Mouse (Mus musculus) gastrocnemius, postnatal 25 days (tissue): Measurements from ENCODE around the gene Ctss. TPM values are rescaled to one million over a fixed set of nuclear protein-coding genes. Genes with fewer than 3 reads are reported as not detected.
"Not testable (repeated sequence)": the region's sequence is repeated elsewhere in the genome, so short reads cannot be mapped to it uniquely, and the experiment has no call there.

Experiments used
- DNase-seq: peaks from one replicate; pipeline ENCODE4 v3.0.0; 2022
- total RNA-seq, 2 experiments: library from RNA; stranded (reverse); gene quantifications; 1 replicate in 1 of 2; 2 replicates in 1 of 2; pipeline ENCODE4 v1.2.3; 2021

The Ctss gene
- total RNA-seq, 2 experiments from 2014 or later = 3.2 to 3.3 TPM

DNA sequence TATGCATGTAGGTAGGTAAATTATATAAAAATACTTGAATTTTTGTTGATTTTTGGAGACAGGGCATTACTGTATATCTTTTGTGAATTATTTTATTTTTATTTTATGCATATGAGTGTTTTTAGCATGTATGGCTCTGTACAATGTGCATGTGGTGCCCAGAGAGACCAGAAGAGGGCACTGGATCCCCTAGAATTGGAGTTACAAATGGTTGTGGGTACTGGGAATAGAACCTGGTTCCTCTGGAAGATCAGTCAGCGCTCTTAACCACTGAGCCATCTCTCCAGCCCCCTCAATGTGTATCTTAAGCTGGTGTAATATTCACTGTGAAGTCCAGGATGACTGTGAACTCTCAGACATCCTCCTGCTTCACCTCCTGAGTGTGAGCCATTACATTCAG is 8.3 kb downstream of the Ctss start:
- DNase-seq = no peak

DNA sequence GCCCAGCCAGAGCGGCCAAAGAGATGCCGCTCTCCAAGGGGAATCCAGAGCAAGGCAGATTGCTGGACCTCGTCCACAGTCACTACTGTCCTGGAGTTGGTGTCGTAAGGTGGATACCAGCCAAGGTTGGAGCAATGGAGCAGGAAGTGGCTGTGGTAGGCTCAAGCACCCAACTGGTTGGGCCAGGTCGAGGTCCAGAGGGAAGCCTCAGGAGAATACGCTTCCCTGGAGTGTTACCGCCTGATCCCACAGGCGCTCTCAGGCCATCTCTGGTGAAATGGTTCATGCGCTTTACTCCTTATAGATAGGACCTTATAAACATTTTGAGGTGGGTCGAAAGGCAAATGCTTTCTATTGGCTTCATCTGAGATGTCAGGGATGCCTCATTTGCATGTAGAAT is 12.3 kb downstream of the Ctss start:
- DNase-seq = no peak

DNA sequence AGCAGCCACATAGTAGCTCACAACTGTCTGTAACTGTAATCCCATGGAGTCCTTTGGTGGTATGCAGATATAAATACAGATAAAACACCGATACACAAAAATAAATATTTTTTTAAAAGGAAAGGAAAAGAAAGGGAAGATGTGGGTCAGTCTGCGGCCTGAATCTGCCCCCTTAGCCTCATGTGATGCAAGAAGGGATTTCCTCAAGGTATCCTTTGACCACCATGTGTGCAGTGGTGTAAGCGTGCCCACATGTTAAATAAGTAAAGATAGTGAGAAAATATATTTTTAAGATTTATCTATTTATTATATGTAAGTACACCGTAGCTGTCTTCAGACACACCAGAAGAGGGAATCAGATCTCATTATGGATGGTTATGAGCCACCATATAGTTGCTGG is 13.3 kb downstream of the Ctss start:
- DNase-seq = no peak

DNA sequence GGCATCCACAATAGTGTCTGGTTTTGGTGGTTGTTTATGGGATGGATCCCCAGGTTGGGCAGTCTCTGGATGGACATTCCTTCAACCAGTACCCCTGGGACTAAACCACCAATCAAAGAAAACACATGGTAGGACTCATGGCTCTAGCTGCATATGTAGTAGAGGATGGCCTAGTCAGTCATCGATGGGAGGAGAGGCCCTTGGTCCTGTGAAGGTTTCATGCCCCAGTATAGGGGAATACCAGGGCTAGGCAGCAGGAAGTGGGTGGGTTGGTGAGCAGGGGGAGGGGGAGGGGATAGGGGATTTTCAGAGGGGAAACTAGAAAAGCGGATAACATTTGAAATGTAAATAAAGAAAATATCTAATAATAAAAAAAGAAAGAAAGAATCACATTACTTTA is 14.6 kb downstream of the Ctss start:
- not testable (repeated sequence) for DNase-seq

DNA sequence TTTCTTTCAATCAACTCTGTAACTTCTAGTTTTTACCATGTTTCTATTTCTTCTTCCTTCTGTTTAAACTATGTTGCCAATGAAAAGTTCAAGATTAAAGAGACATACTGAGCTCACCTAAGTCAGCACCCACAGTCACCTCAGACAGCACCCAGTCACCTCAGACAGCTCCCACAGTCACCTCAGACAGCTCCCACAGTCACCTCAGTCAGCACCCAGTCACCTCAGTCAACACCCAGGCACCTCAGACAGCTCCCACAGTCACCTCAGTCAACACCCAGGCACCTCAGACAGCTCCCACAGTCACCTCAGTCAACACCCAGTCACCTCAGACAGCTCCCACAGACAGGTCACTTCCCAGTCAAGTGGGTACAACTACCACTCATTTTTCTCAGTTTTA is 15.6 kb downstream of the Ctss start:
- DNase-seq = no peak

DNA sequence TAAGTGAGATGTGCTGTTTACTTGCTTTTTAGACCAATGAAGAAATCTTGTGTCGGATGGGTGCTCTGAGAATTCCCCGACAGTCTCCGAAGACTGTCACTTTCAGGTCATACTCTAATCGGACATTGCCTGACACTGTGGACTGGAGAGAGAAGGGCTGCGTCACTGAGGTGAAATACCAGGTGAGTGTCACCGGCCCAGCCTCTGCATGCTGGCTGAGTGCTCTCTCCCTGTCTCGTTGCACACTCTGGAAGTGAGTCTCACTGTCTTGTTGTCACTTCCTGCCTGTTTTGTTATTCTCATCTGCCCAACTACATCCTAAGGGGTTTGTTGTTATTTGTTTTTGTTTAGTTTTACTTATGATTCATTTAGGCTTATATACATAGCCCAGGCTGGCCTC is 16.4 kb downstream of the Ctss start:
- no peak for DNase-seq

DNA sequence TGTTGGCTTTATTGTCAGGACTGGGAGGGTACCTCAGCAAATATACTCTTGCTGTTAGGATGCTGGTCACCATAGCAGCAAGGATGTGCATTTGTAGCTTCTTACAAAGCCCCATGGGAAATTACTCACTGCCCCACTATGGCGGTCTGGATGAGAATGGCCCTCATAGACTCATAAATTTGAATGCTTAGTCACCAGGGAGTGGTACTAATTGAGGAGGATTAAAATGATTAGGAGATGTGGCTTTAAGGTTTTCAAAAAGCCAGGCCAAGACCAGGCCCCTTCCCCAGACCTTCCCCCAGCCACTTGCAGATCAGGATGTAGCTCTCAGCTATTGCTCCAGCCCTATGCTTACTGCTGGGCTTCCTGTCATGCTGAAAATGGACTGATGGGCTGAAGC is 23.6 kb downstream of the Ctss start:
- DNase-seq = no peak

DNA sequence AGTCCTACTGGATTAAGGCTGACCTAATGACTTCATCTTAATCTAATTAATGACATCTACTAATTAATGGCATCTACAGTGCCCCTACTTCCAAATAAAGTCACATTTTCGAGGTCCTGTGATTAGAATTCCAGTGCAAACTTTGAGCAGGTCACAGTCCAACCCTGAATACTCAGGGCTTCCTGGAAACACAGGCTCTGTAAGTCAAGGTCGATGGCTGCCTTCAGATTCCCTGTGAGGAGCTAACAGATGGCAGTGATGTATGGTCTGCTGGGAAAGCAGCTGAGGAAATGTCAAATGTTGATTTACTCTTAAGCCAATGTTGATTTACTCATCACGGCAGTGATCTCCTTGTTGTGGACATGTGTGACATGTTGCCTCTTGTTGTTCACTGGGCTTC is 27.4 kb downstream of the Ctss start:
- DNase-seq = no peak

DNA sequence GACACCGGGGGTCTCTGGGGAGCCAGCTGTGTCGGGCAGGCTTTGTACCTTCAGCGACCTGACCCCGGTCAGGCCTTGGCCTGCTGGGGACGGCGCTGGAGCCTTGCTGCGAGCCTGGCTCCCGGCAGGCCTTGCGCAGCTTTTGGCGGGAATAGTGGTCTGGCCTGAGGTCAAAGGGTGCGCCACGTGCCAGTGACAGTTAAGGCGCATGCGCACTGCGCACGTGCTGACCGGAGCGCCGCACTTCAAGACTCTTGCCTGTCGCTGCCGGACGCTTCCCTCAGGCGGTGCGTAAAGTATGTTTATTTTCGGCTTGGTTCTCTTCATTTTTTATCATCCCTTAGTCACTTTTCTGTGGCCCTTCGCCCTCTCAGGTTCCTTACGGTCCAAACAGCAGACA is 32.9 kb downstream of the Ctss start, which contains the start of gene Hormad1:
Gene Hormad1, plus strand, starts transcription at position 241 of the 400 bp plus-strand sequence.
- DNase-seq = no peak

DNA sequence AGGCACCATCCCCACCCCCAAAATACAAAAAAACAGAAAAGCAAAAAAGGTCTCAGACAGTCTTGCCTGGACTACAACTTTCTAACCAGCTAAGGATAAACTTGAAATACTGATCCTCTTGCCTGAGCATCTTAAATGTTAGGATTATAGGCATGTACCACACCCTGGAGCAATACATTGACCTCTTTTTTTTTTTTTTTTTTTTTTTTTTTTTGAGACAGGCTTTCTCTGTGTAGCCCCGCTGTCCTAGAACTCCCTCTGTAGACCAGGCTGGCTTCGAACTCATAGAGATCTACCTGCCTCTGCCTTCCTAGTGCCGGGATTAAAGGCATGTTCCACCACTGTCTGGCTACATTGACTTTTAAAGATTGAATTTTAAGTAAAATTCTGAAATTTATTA is 34.2 kb downstream of the Ctss start:
- DNase-seq = no peak

DNA sequence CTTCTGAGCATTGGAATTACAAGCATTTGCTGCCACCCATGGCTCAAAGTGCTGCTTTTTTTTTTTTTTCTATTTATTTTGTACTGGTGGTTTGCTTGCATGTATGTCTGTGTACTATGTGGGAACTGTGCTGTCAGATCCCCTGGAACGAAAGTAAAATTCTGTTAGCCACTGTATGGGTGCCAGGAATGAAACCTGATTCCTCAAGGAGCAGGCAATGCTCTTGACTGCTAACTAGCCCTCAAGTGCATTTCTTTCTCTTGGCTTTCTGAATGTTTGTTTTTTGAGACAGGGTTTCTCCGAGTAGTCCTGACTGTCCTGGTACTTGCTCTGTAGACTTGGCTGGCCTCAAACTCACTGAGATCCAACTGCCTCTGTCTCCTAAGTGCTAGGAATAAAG is 35.2 kb downstream of the Ctss start:
- no peak for DNase-seq

DNA sequence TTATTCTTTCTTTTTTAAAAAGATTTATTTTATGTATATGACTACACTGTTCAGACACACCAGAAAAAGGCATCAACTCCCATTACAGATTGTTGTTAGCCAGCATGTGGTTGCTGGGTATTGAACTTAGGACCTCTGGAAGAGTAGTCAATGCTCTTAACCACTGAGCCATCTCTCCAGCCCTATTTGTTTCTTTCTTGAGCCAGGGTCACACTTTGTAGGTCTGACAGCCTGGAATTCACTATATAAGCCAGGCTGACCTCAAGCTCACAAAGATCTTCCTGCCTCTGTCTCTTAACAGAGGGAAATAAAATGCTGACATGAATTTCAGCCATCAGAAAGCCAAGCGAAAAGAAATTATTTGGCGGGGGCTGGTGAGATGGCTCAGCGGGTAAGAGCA is 43.0 kb downstream of the Ctss start:
- DNase-seq = no peak

DNA sequence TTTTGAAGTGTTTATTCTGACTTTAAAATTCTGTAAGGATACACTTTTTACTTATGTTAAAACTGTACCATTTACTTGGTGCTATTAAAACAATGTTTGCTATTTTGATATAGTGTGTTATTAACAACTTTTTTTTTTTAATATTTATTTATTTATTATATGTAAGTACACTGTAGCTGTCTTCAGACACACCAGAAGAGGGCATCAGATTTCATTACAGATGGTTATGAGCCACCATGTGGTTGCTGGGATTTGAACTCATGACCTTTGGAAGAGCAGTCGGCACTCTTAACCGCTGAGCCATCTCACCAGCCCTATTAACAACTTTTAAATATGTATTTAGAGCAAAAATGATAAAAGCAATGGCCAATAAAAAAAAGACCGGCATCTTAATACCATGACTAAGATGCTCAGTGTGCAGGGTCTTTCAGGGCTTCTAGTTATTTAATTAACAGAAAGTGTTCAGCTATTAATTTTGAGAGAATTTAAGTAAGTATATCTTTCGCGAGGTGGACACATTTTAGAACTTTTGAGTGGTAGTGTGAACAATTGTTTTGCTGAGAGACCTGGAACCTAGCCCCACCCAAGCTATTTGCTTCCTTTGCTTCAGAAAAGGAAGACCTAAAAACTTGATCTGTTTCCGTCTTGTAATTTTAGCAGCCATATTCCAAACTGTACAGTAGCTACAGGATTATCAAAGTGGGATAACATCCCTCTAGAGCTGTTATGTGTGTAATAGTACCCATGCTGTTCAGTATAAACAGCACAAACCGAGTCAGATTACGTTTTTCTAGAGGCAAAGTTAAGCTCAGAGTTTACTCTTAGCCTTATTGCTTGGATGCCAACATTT is 61.4 kb downstream of the Ctss start:
- no peak for DNase-seq

DNA sequence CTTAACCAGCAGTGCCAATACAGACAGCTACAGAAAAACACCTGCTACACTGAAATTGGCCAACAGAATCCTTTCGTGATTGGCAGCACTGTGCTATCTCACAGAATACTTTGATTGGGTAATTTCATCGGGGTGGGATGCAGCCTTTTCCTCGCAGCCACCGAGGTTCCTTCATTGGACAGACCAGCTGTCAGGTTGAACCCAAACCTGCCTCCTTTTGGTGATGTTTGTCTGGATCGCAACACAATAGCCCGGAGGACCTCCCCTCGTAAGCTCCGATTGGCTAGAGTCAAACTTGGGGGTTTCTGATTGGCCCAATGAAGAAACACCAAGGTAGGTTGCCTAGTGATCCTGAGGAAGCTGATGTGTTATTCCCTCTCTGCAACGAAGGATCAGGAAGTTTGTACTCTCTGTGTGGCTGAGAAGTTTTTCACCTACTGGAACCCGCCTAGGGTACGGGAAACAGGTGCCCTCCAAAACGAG is 62.1 kb downstream of the Ctss start, which contains the start of gene Golph3l:
Gene Golph3l, plus strand, starts transcription at position 331 of the 483 bp plus-strand sequence.
- DNase-seq = peak; percentile 97

DNA sequence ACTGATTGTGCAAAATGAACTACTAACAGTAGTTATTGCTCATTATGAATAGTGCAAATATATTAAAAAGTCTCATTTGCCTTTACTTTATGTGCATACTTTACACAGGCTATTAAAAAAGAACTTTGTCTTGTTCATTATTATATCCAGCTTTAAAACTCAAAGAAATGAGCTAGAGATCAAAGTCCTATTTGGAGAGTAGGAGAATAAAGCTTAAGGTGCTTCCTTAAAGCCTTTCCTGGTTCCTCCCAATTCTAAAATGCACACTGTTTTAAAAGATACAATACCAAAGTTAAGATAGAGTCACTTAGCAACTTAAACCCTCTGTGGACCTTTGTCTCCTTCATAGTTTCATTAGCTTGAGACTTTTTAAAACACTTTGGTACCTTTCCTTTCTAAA is 72.1 kb downstream of the Ctss start:
- DNase-seq = no peak

DNA sequence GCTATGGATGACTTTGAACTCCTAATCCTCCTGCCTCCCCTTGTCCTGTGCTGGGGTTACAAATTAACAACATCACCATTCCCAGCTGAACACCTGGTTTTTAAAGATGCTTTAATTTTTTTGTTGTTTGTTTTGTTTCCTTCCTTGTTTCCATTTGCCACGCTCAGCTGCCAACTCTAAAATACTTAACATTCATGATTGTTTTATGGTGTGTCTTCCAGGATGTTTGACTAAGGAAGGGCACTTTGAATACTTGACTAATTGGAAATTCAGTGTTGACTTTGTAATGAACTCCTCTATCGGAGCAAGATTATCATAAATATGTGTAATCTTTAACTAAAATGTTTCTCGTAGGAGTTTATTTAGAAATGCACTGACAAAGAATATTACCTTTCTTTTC is 74.7 kb downstream of the Ctss start:
- no peak for DNase-seq

Other genes starting within 250 kb of the Ctss start
- gene Mindy1, start 245.4 kb upstream of the Ctss start, total RNA-seq = 10 to 100 TPM; 19.9 to 22.8 TPM
- gene Prune1, start 244.7 kb upstream of the Ctss start, total RNA-seq = 10 to 100 TPM; 36.5 to 38.3 TPM
- under 1 TPM; 0.15 to 0.27 TPM for gene Anxa9, start 219.6 kb upstream of the Ctss start, total RNA-seq
- gene Cers2, start 212.0 kb upstream of the Ctss start, total RNA-seq = 10 to 100 TPM; 20.3 to 21.7 TPM
- 10 to 100 TPM; 10.2 to 11.8 TPM for gene Setdb1, start 169.6 kb upstream of the Ctss start, total RNA-seq
- gene 4930558C23Rik, start 123.9 kb upstream of the Ctss start, total RNA-seq = not detected
- gene Arnt, start 92.4 kb upstream of the Ctss start, total RNA-seq = 10 to 100 TPM; 33.8 to 39.3 TPM
- gene Ctsk, start 27.5 kb upstream of the Ctss start, total RNA-seq = 10 to 100 TPM in 1 of 2 experiments, 1 to 10 TPM in 1; 8.9 to 12.9 TPM
- not detected for gene Hormad1, start 32.9 kb downstream of the Ctss start, total RNA-seq
- 10 to 100 TPM; 10.2 to 11.0 TPM for gene Golph3l, start 62.1 kb downstream of the Ctss start, total RNA-seq
- gene Ensa, start 98.2 kb downstream of the Ctss start, total RNA-seq = 10 to 100 TPM; 92.1 to 93.9 TPM
- 100 to 1,000 TPM; 111 to 133 TPM for gene Mcl1, start 132.0 kb downstream of the Ctss start, total RNA-seq
- gene Adamtsl4, start 161.1 kb downstream of the Ctss start, total RNA-seq = 10 to 100 TPM; 21.3 to 37.2 TPM
- 10 to 100 TPM; 14.0 to 26.6 TPM for gene Ecm1, start 212.8 kb downstream of the Ctss start, total RNA-seq
- gene Tars2, start 233.4 kb downstream of the Ctss start, total RNA-seq = 10 to 100 TPM; 25.9 to 26.9 TPM